Mouse (Mus musculus) heart, adult 2 months (tissue): ENCODE measurements at regions not wholly inside any gene's neighbourhood (a gene's known extent, or its start where the extent isn't known, plus 50 kb on each side); places are given as distances from the start of the nearest gene placed in this dataset.

Experiments
- CTCF ChIP-seq: fragments of 200-600 bp; IDR thresholded peaks from 2 replicates; pipeline ENCODE4 v1.8.1; 2022; ENCODE audit warnings: antibody characterized with exemption, mild to moderate bottlenecking, moderate library complexity
- POLR2A ChIP-seq: fragments of 200-500 bp; IDR thresholded peaks from 2 replicates; pipeline ENCODE4 v1.6.1; 2011; ENCODE audit warnings: mild to moderate bottlenecking, low read depth, low read length, control low read depth; ENCODE audit not compliant: insufficient read depth

GRCm38 (mm10) chr4:127545106-127545505 lies 187.1 kb upstream of the Gjb5 start:
- TF ChIP-seq CTCF, result no peak
- TF ChIP-seq POLR2A, result no peak
